Mouse (Mus musculus) large intestine, adult 2 months (tissue): Measurements from ENCODE around the gene Wdr5. TPM values are rescaled to one million over a fixed set of nuclear protein-coding genes. Genes with fewer than 3 reads are reported as not detected.
"Not testable (repeated sequence)": the region's sequence is repeated elsewhere in the genome, so short reads cannot be mapped to it uniquely, and the experiment has no call there.

Experiments
- DNase-seq: peaks from one replicate; pipeline ENCODE4 v3.0.0-alpha.2; 2012; ENCODE audit warnings: low read depth, low spot score
- WGBS: fragments of 180-500 bp; shearing (Covaris S2); methylation state at CpG from one replicate; pipeline ENCODE4 v1.1.7; 2018; 5-methylcytosine and 5-hydroxymethylcytosine counted together
- polyA plus RNA-seq: library from polyadenylated mRNA; depleted of rRNA; stranded (reverse); fragments of >200 nt; gene quantifications from 2 replicates; pipeline ENCODE4 v1.2.3, GENCODE M21; 2012

The Wdr5 gene
- polyA plus RNA-seq, 1 experiment = 25.2 TPM

DNA sequence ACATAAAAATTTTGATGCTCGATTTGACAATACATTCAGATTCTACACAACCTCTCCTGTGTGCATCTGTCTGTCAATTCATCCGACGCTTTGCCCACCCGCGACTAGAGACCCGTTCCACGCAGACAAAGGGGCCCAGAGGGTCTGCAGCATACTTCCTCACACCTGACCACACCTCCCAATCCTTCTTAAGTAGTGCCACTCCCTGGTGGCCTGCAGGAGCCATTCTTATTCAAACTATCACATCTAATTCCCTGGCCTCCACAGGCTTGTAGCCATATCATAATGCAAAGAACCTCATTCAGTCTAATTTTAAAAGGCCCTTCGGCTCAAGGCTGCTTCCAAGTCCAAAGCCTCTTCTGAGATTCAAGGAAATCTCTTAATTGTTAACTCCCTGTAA is 31.1 kb downstream of the Wdr5 start:
- 83% methylated on average over 8 of the region's 8 CpGs for WGBS
- not testable (repeated sequence) for DNase-seq

DNA sequence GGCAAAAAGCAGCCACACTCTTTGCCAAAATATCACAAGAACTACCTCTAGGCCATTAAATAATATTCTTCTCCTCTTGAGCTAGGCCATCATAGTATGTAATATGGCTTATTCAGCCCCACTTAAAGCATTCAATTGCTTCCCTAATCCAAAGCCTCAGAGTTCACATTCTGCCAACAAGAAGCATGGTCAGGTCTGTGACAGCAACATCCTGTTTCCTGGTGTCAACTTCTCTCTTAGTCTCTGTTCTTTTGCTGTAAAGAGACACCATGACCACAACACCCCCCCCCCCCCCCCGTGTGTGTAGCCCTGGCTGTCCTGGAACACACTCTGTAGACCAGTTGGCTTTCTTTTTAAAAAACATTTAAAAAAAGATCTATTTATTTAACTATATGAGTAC is 32.4 kb downstream of the Wdr5 start:
- 52% methylated on average over 1 of the region's 1 CpGs for WGBS
- DNase-seq = no peak

DNA sequence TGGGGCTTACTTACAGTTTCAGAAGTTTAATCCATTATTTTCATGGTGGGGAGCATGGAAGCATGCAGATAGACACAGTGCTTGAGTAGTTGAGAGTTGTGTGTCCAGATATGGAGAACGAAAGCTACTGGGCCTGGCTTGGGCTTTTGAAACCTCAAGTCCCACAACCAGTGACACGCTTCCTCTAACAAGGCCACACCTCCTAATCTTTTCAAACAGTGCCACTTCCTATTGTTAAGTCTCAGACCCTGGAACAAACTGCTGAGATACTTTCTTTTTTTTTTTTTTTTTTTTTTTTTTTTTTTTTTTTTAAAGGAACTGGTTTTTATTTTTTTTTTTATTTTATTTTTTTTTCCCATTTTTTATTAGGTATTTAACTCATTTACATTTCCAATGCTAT is 33.0 kb downstream of the Wdr5 start:
- no peak for DNase-seq
- 93% methylated on average over 2 of the region's 2 CpGs for WGBS

DNA sequence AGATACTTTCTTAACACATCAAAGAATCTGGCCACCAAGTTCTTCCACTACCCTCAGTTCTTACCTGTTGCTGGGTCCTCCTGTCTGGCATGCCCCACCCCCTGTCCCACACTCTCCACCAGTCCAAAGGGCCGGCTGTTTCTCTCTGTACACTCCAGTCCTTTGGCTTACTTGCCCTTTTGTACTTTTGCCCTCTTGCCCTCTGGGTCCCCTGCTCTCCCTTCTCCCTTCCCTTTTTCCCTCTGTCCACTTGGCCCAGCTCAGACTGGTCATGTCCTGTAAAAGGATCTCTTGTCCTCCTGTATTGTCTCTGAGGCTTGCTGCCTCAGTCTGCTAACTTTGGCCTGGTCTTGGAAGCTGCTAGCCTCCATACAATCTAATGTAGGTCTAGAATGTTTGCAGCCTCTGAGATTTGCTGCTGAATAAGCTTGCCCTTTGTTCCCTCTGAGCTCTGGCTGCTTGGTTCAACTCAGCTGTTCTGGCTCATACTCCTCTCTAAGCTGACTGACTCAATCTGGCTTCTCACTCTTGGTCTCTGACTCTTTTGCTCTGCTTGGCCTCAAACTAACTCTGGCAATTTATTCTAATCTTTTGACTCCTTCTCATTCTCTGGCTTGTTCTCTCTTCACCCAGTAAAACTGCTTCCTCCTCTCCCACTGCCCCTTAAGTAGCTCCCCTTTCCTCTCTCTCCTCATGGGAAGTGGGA is 33.9 kb downstream of the Wdr5 start:
- WGBS = 51% methylated on average over 1 of the region's 1 CpGs
- DNase-seq = no peak

DNA sequence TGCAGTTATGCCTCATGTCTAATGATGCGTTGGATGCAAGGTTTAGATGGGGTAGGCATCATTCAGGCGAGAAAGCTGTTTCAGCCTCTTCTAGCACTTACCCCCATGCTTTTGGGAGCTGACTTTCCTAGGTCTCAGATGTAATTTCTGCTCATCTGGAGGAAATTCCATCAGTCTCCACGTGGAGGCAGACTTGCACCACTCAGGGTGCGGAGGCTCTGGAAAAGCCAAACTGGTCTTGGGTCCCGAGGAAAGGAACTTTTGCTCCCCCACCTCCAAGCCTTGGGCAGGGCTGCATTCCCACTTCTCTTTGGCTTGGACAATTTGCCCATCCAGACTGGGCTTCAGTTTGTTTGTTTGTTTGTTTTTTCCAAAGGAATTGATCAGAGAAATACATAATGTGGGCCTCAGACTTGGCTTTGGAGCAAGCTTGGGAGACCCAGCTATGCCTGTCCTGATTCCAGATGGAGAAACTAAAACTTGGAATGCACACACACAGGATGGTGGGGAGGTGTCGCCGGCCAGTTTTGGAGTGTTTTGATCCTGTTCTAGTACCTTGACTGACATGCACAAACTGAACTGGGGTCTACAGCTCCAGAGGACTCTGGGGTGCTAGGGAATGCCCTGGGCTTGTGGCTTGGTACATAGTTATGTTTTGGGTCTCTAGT is 37.8 kb downstream of the Wdr5 start:
- no peak for DNase-seq
- WGBS = 18% methylated on average over 7 of the region's 7 CpGs

DNA sequence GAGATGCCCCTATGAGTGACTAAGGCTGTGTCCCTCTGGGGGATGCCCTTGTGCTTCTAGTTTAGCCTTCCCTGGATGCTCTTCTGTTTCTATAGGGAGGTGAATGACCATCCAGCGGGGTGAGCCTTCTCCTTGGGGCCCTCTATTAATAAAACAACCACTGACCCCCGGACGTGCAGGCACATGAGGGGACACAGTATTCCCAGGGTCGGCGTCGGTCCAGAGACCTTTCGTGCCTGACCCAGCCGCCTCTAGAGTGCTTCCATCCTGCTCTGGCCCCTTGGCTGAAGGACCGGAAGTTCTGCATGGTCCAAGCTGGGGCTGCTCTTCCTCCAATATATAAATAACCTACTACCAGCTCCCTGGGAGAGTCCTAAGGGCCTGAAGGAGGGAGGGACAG is 39.4 kb downstream of the Wdr5 start:
- 68% methylated on average over 9 of the region's 9 CpGs for WGBS
- DNase-seq = no peak

DNA sequence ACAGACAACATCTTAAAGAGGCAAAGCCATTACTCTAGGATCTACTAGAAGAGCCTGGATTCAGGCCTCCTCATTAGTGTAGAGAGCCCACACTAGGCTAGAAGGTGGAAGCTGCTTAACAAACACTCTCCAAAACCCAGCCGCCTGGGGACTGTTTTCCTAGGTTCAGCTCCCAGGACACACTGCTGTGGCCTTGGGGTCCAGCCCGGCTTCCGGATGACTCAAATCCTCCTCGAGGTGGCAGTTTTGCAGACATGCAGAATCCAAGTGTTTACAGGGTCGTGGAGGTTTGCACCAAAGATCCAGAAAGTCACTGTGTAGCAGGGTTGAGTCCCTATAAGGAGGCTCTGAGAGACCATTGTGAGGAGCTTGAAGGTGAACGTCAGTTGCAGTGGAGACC is 42.0 kb downstream of the Wdr5 start:
- 82% methylated on average over 6 of the region's 6 CpGs for WGBS
- no peak for DNase-seq

DNA sequence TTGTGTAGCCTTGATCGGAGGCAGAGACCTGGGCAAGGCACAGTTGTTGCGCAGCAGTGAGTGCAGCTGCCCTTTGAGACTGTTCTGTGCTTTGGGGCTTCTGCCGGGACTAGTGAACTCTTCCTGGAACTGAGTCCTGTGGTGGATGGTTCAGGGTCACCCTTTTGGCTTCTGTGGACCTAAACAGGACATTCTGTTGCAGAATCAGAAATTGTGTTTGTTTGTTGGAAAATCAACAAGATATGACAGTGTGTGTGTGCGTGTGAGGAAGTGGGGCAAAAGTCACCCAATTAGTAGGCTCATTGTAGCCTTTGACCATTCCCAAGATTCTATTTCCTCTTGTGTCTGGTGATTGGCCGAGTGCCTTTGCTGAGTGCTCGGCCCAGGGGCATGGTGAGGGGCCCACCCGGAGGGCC is 45.8 kb downstream of the Wdr5 start:
- 26% methylated on average over 7 of the region's 7 CpGs for WGBS
- no peak for DNase-seq

DNA sequence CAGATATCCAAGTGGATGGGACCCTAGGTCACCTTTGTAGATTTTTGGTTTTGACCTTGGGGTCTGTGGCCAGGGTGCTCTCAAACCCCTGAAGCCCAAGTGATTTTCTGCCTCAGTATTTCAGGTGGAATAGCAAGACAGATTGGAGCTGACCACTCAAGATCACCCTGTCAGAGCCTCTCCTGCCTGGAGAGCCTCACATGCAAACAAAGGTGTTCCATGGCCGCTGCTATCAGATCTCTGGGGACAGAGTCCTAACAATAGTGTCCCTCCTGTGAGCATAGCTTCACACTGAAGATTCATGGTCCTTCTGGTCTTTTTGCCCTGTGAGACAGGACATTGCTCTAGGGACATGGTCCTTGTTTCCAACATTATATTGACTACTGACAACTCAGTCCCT is 46.2 kb downstream of the Wdr5 start:
- 27% methylated on average over 1 of the region's 1 CpGs for WGBS
- no peak for DNase-seq

DNA sequence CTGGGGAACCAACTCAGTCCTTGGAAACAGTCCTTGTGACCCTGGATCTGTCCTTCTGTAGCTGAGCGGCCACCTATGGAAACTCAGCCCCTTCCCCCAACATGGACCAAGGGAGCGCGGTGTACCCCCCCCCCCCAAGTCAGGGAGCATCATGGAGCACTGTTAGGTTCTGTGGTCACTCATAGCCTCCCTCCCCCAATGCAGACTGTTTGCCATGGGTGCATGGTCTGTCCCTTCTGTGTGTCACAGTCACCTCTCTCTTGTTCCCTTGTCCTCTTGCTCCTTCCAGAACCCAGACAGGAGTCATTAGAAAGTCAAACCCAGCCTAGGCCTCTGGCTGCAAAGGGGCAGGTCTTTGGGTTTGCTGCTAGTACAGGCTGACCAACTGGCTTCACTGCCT is 46.9 kb downstream of the Wdr5 start:
- DNase-seq = no peak
- 100% methylated on average over 3 of the region's 3 CpGs for WGBS

DNA sequence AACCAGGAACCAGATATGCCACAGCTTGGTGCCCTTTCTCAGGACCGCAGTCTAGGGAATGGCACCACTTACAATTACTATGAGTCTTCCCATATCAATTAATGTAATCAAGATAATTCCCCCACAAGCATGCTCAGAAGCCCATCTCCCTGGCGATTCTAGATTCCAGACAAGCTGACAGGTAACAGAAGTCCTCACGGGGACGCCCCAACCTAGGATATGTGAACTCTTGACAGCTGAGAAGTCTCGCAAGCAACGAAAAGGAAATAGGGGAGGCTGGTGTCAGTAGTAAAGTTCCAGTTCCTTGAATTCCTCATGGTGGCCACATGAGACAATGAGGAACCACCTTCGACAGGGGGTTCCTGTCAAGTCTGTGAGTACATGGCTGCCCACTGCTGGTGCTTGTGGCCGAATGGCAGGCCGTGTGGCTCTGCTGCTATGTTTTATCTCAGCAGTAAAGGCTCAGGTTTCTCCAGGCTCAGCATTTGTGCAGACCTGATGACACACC is 48.7 kb downstream of the Wdr5 start:
- DNase-seq = no peak
- WGBS = 76% methylated on average over 9 of the region's 9 CpGs

DNA sequence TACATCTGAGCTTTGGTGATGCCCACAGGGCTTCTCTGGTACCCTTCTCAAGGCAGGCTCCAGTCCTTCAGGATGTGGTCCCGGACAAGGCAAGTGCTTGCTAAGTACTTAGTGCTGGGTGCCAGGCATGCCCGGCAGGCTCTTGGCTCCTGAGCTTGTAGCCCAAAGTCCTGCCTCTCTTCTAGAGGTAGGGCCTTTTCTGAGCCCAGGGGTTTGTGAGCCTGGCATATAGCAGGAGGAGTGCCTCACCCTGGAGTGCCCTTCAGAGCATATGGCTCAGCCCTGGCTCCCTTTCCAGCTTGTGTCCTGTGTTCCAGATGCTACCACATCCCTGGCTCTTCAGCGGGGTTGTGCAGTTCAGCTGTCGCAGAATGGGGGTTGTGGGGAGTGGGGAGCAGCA is 49.7 kb downstream of the Wdr5 start:
- 93% methylated on average over 4 of the region's 4 CpGs for WGBS
- no peak for DNase-seq

DNA sequence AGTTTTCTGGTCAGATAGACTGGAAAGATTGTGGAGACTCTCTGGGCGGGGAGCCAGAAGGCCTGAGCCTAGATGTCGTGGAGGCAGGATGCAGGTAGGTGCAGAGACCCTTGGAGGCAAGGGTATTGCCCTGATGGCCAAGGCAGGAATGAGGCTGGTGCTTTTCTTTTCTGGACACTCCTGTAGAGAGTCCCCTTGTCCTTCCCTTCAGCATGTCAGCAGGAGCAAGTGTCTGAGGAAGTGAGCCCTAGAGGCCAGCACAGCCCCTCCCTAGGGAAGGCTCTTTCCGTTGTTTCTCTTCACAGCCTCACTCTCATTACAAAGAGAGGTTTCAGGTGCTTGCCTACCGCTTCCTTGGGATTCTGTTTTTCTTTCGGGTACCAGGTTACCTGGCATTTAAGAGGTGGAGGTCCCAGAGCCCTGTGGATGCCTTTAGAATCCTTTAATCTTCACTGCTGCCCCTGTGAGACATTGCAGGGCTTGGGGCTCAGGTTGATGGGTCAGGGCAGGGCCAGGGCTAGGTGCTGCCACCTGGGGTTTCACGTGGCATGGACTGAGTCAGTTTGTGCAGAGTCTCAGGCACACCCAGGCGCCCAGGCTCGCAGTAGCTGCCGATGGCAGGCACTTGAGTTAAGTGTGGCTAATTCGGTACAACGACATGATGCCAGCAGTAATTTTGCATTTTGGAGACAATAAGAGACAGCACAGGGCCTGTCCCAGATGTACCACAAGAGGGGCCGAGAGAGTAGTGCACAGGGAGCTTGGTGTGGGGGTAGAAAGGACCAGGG is 50.6 kb downstream of the Wdr5 start:
- 64% methylated on average over 12 of the region's 12 CpGs for WGBS

DNA sequence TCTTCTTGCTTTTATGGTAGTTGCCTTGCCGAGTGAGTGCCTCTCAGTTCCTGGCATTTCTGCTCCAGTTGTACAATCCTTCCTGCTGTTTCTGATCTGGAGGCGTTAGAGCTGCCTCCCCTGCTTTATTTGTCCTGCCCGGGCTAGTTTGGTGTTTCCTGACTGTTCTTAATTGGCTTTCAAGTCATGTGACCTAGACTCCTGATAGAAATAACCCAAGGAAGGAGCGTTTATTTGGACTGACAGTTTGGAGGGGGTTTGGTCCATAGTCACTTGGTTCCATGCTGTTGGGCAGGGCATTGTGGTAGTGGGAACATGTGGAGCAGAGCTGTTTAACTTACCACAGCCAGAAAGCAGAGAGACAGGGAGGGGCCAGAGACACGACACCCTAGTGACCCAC is 55.9 kb downstream of the Wdr5 start:
- 66% methylated on average over 5 of the region's 5 CpGs for WGBS
- no peak for DNase-seq

More for the DNA sequence above, 50.6 kb downstream of the Wdr5 start:
- DNase-seq = no peak

DNA sequence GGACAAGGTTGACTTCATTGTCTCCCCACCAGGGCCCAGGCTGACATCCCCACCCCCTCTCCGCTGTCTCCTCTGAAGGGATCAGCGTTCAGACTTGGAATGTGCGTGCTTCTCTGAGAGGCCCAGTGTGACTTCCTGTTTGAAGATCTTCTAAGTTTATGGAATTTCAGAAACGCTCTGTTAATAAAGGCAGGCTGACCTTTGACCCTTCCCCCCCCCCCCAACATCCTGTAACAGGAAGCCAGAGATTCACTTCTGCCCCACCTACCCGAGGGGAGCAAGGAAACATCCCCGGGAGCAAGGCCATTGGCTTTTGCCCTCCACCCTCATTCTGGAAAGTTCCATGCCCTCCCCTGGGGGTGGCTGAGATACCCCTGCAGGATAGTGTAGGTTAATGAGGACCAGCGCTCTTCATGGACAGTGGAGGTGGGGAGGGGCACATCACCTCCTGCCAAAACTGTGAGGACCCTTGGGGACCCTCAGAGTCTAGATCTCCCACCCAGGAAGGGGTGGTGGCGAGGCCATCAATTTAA is 57.4 kb downstream of the Wdr5 start:
- 42% methylated on average over 8 of the region's 8 CpGs for WGBS
- no peak for DNase-seq

DNA sequence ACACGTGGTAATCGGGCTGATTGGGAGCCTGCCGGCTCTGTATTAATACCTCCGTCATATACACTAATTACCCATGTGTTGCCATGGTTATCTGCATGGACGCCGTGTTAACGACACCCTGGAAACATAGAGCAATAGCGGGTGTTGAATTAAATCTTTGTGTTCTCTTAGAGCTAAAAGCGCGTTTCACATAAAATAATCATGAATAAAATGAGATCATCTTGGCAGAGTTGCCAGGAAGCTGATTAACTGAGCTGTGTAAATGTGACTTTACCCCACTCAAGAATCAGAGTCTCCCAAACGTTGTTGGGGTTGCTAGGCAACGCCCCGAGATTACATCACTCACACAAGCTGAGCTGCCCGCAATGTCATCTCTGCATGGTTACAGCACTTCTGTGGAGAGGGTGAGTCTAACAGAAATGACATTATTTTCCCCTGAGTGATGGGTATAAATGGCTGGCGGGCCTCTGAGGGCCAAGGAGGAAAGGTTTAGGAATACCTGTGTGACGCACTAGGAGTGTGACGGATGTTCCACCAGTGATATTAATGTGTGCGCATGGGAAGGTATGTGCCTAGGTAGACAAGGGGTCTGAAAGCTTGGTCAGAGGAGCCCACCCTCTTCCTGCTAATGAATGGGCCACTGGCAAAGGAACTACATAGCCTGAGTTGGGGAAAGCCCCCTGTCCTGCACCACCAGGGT is 58.1 kb downstream of the Wdr5 start:
- DNase-seq = no peak
- WGBS = 17% methylated on average over 18 of the region's 18 CpGs

DNA sequence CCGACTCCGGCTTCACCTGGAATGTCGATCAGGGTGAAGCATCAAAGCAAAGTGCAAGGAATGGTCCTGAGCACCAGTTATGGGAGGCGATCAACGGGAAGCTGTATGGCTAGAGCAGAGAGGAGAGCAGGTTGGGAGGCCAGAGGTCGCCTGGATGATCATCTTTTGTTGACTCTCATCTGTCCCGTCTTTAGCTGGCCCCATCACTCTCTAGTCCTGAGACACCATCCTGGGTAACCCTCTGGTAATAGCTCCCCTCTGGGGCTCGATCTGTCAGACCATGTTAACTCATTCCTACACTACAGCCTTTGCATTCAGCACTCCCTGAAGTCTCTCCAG is 58.6 kb downstream of the Wdr5 start:
- DNase-seq = no peak
- WGBS = 67% methylated on average over 8 of the region's 8 CpGs

DNA sequence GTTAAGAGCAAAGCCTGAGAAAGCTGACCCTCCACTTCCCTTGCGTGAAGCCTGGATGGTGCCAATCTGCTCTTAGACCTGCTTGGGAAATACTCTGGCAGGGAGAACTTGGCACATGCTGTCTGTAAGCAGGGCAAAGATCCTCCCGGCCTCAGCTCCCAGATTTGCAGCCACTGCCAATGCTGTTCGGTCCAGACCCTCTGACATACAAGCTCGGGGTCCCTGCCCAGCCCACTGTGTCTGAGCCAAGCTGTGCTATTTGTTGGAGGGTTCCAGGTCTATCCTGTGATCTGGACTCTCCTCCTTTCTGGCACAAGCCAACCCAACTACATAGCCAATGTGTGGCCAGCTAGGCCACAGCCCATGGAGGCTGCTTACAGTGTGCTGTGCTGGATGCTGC is 61.5 kb downstream of the Wdr5 start:
- no peak for DNase-seq
- 94% methylated on average over 4 of the region's 4 CpGs for WGBS

DNA sequence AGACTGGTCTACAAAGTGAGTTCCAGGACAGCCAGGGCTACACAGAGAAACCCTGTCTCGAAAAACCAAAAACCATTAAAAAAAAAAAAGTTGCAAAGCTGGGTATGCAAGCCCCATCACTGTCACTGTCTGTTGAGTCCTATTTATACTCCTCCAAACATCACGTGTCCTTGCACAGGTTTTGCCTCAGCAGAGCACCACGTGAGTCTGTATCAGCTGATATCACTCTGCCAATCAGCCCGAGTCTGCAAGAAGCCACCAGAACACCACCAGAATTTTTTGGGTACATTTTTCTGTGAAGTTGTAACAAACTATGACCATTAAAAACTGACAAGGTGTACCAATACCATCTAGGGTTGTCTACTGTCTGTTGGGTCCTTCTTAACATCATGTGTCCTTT is 63.6 kb downstream of the Wdr5 start:
- WGBS = 97% methylated on average over 4 of the region's 4 CpGs
- DNase-seq = no peak

DNA sequence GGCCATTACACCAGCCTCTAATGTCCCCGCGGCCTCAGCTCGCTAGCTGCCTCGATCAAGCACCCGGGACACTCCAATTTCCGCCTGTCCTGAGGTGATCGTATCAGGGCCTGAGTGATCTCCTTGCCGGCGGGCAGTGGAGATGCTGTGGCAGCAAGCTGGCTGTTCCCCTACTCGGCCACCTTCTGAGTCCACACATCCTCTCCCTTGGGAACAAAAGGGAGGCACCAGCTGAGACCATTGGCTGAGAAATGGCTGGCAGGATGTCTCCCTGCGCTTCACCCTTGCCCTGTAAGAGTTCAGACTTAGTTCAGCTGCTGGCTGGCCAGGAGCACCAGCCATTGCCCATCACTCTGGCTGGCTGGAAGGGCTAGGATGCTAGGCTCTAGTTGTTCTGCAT is 67.2 kb downstream of the Wdr5 start:
- 80% methylated on average over 11 of the region's 11 CpGs for WGBS
- DNase-seq = no peak
